Mouse (Mus musculus) olfactory bulb, adult 2 months (tissue): ENCODE measurements at regions not wholly inside any gene's neighbourhood (a gene's known extent, or its start where the extent isn't known, plus 50 kb on each side); places are given as distances from the start of the nearest gene placed in this dataset.

Experiments used
- H3K27ac ChIP-seq: fragments of 200-500 bp; 2 replicates; pipeline ENCODE4 v1.5.1; 2012; ENCODE audit warnings: low read depth, low read length; ENCODE audit not compliant: insufficient read depth
- H3K4me1 ChIP-seq: fragments of 200-500 bp; 2 replicates; pipeline ENCODE4 v1.6.1; 2012; ENCODE audit warnings: low read length; ENCODE audit not compliant: control insufficient read depth, insufficient read depth
- H3K4me3 ChIP-seq: fragments of 200-500 bp; 2 replicates; pipeline ENCODE4 v1.5.1; 2012; ENCODE audit warnings: mild to moderate bottlenecking, low read depth, low read length, moderate library complexity; ENCODE audit not compliant: insufficient read depth
- CTCF ChIP-seq: fragments of 200-500 bp; IDR thresholded peaks from 2 replicates; pipeline ENCODE4 v1.5.1; 2012; ENCODE audit warnings: low read depth, mild to moderate bottlenecking, low read length, moderate library complexity; ENCODE audit not compliant: insufficient read depth
- POLR2A ChIP-seq: fragments of 200-500 bp; IDR thresholded peaks from 2 replicates; pipeline ENCODE4 v1.6.1; 2012; ENCODE audit warnings: mild to moderate bottlenecking, low read depth, low read length, moderate library complexity; ENCODE audit not compliant: insufficient read depth
- WGBS: fragments of 180-500 bp; shearing (Covaris S2); methylation state at CpG from one replicate; pipeline ENCODE4 v1.1.7; 2018; 5-methylcytosine and 5-hydroxymethylcytosine counted together

GRCm38 (mm10) chr15:88151199-88151598, 448.9 kb upstream of the Zdhhc25 start:
- Histone ChIP-seq H3K4me1 (no peaks in the 10 kb centered on the region), H3K27ac (no peak overlapping the region), H3K4me3 (no peak overlapping the region)
- no peak for TF ChIP-seq CTCF
- TF ChIP-seq POLR2A, result no peak
- WGBS, result 62% methylated on average over 6 of the region's 6 CpGs

GRCm38 (mm10) chr15:88159618-88160170, 440.4 kb upstream of the Zdhhc25 start:
- Histone ChIP-seq H3K27ac (no peak overlapping the region), H3K4me1 (no peaks in the 10 kb centered on the region), H3K4me3 (no peak overlapping the region)
- 81% methylated on average over 2 of the region's 2 CpGs for WGBS
- TF ChIP-seq CTCF, result no peak
- no peak for TF ChIP-seq POLR2A

- 60% methylated on average over 4 of the region's 4 CpGs for WGBS
Measured at GRCm38 (mm10) chr15:88160291-88160690, 439.8 kb upstream of the Zdhhc25 start.

GRCm38 (mm10) chr15:88163438-88163837, 436.7 kb upstream of the Zdhhc25 start:
- Histone ChIP-seq H3K27ac (no peak overlapping the region), H3K4me3 (no peak overlapping the region), H3K4me1 (no peaks in the 10 kb centered on the region)
- TF ChIP-seq CTCF (no peak), POLR2A (no peak)
- 28% methylated on average over 3 of the region's 3 CpGs for WGBS

More at GRCm38 (mm10) chr15:88160291-88160690, 439.8 kb upstream of the Zdhhc25 start:
- Histone ChIP-seq H3K4me1 (no peaks in the 10 kb centered on the region), H3K4me3 (no peak overlapping the region), H3K27ac (no peak overlapping the region)
- TF ChIP-seq CTCF, result no peak
- no peak for TF ChIP-seq POLR2A

GRCm38 (mm10) chr15:88174326-88174725, 425.8 kb upstream of the Zdhhc25 start:
- no peak overlapping the region for H3K27ac ChIP-seq
- TF ChIP-seq POLR2A (no peak), CTCF (no peak)
- no peaks in the 10 kb centered on the region for H3K4me1 ChIP-seq
- WGBS, result 76% methylated on average over 3 of the region's 3 CpGs
- no peak overlapping the region for H3K4me3 ChIP-seq

GRCm38 (mm10) chr15:88175991-88176390, 424.1 kb upstream of the Zdhhc25 start:
- Histone ChIP-seq H3K27ac (no peak overlapping the region), H3K4me3 (no peak overlapping the region), H3K4me1 (no peaks in the 10 kb centered on the region)
- 84% methylated on average over 3 of the region's 3 CpGs for WGBS
- no peak for TF ChIP-seq POLR2A
- TF ChIP-seq CTCF, result no peak

GRCm38 (mm10) chr15:88196539-88196938, 403.6 kb upstream of the Zdhhc25 start:
- Histone ChIP-seq H3K27ac (no peak overlapping the region), H3K4me1 (no peaks in the 10 kb centered on the region), H3K4me3 (no peak overlapping the region)
- TF ChIP-seq CTCF (no peak), POLR2A (no peak)
- 87% methylated on average over 2 of the region's 2 CpGs for WGBS

GRCm38 (mm10) chr15:88202736-88203135, 397.4 kb upstream of the Zdhhc25 start:
- H3K4me1 ChIP-seq, result no peaks in the 10 kb centered on the region
- TF ChIP-seq POLR2A, result no peak
- TF ChIP-seq CTCF, result no peak
- no peak overlapping the region for H3K4me3 ChIP-seq
- 45% methylated on average over 3 of the region's 3 CpGs for WGBS
- no peak overlapping the region for H3K27ac ChIP-seq

- 56% methylated on average over 3 of the region's 3 CpGs for WGBS
- no peaks in the 10 kb centered on the region for H3K4me1 ChIP-seq
- H3K27ac ChIP-seq, result no peak overlapping the region
- no peak overlapping the region for H3K4me3 ChIP-seq
- TF ChIP-seq CTCF, result no peak
- no peak for TF ChIP-seq POLR2A
Measured at GRCm38 (mm10) chr15:88213356-88213755, 386.7 kb upstream of the Zdhhc25 start.

- TF ChIP-seq POLR2A (no peak), CTCF (no peak)
- H3K27ac ChIP-seq, result no peak overlapping the region
- 58% methylated on average over 4 of the region's 4 CpGs for WGBS
- no peaks in the 10 kb centered on the region for H3K4me1 ChIP-seq
- no peak overlapping the region for H3K4me3 ChIP-seq
Measured at GRCm38 (mm10) chr15:88214286-88214685, 385.8 kb upstream of the Zdhhc25 start.

GRCm38 (mm10) chr15:88229456-88229855, 370.6 kb upstream of the Zdhhc25 start:
- no peak overlapping the region for H3K27ac ChIP-seq
- 58% methylated on average over 4 of the region's 4 CpGs for WGBS
- H3K4me1 ChIP-seq, result no peaks in the 10 kb centered on the region
- H3K4me3 ChIP-seq, result no peak overlapping the region
- no peak for TF ChIP-seq CTCF
- TF ChIP-seq POLR2A, result no peak
